Mouse (Mus musculus) CH12.LX (cell line): ENCODE results near the gene Cdkn1b. TPM values are rescaled to one million over a fixed set of nuclear protein-coding genes. Genes with fewer than 3 reads are reported as not detected.

Experiments used
- DNase-seq: peaks from one replicate; pipeline ENCODE4 v3.0.0-alpha.2; 2013; ENCODE audit errors: extremely low read depth
- H3K27ac ChIP-seq: 2 replicates; pipeline ENCODE4 v1.5.1; 2012; ENCODE audit warnings: low read depth, mild to moderate bottlenecking, control low read depth, moderate library complexity; ENCODE audit not compliant: insufficient read depth
- H3K27me3 ChIP-seq: replicated peaks from 2 replicates; pipeline ENCODE3; 2012; ENCODE audit warnings: inconsistent platforms
- H3K36me3 ChIP-seq, 2 experiments: replicated peaks in 1 of 2; 2 replicates each; pipeline versions ENCODE3 to v1.6.1; 2012; ENCODE audit warnings: inconsistent platforms in 1 of 2, low read length in 1 of 2, mild to moderate bottlenecking in 1 of 2, mixed read lengths in 1 of 2, moderate library complexity in 1 of 2; ENCODE audit not compliant: control insufficient read depth in 1 of 2, insufficient read depth in 1 of 2
- H3K4me1 ChIP-seq, 2 experiments: 2 replicates each; pipeline ENCODE4 v1.6.1; 2012; ENCODE audit warnings: inconsistent platforms in 1 of 2, moderate library complexity in 1 of 2; ENCODE audit not compliant: insufficient read depth in 2 of 2, control insufficient read depth in 1 of 2
- H3K4me2 ChIP-seq: 2 replicates; pipeline ENCODE4 v1.6.1; 2012; ENCODE audit warnings: low read depth, mild to moderate bottlenecking, control low read depth; ENCODE audit not compliant: poor library complexity, insufficient read depth, severe bottlenecking
- H3K4me3 ChIP-seq, 3 experiments: fragments of 150-350 bp in 1 of 3; sonication (generic) in 1 of 3; replicated peaks in 1 of 3; 2 replicates each; pipeline versions ENCODE3 to v1.5.1; 2011 to 2012; ENCODE audit warnings: low read depth in 2 of 3, low read length in 2 of 3, mild to moderate bottlenecking in 2 of 3, moderate library complexity in 2 of 3, control low read depth in 1 of 3, improper control_type of control experiment in 1 of 3, inconsistent platforms in 1 of 3, mixed read lengths in 1 of 3; ENCODE audit not compliant: poor library complexity in 1 of 3
- H3K79me2 ChIP-seq: replicated peaks from 2 replicates; pipeline ENCODE4 v1.6.1; 2012; ENCODE audit warnings: mild to moderate bottlenecking, moderate library complexity; ENCODE audit not compliant: control insufficient read depth, poor library complexity, insufficient read depth, severe bottlenecking; ENCODE audit errors: extremely low read depth
- H3K9ac ChIP-seq: 2 replicates; pipeline ENCODE4 v1.6.1; 2012; ENCODE audit warnings: low read depth, mild to moderate bottlenecking, control low read depth, moderate library complexity; ENCODE audit not compliant: insufficient read depth
- H3K9me3 ChIP-seq: replicated peaks from 2 replicates; pipeline ENCODE3; 2012; ENCODE audit warnings: low read length, inconsistent platforms, mixed read lengths
- BHLHE40 ChIP-seq: IDR thresholded peaks from 2 replicates; pipeline ENCODE4 v1.6.1; 2011; ENCODE audit warnings: mild to moderate bottlenecking, low read depth, low read length, improper control_type of control experiment
- CHD1 ChIP-seq: IDR thresholded peaks from 2 replicates; pipeline ENCODE4 v1.6.1; 2012; ENCODE audit warnings: low read depth, low read length, improper control_type of control experiment, inconsistent platforms
- EP300 ChIP-seq: IDR thresholded peaks from 2 replicates; pipeline ENCODE4 v1.6.1; 2011; ENCODE audit warnings: low read length, improper control_type of control experiment
- HCFC1 ChIP-seq: IDR thresholded peaks from 2 replicates; pipeline ENCODE4 v1.6.1; 2012; ENCODE audit warnings: low read depth, mild to moderate bottlenecking, inconsistent platforms, low read length, improper control_type of control experiment
- MAX ChIP-seq: IDR thresholded peaks from 2 replicates; pipeline ENCODE4 v1.6.1; 2011; ENCODE audit warnings: low read length, improper control_type of control experiment
- POLR2A ChIP-seq: IDR thresholded peaks from 2 replicates; pipeline ENCODE4 v1.6.1; 2011; ENCODE audit warnings: low read depth, mild to moderate bottlenecking, improper control_type of control experiment, low read length
- TCF12 ChIP-seq: IDR thresholded peaks from 2 replicates; pipeline ENCODE4 v1.6.1; 2014; ENCODE audit warnings: low read depth, mild to moderate bottlenecking, inconsistent platforms, low read length, improper control_type of control experiment
- UBTF ChIP-seq: IDR thresholded peaks from 2 replicates; pipeline ENCODE4 v1.6.1; 2012; ENCODE audit warnings: low read depth, mild to moderate bottlenecking, inconsistent platforms, low read length, improper control_type of control experiment, moderate library complexity
- USF1 ChIP-seq: IDR thresholded peaks from 2 replicates; pipeline ENCODE4 v1.6.1; 2014; ENCODE audit warnings: low read depth, mild to moderate bottlenecking, inconsistent platforms, low read length, improper control_type of control experiment
- ZKSCAN1 ChIP-seq: IDR thresholded peaks from 2 replicates; pipeline ENCODE4 v1.6.1; 2012; ENCODE audit warnings: low read depth, inconsistent platforms, low read length, improper control_type of control experiment, borderline replicate concordance
- dilution Hi-C: fragments of 300-500 bp; cut with MboI; formaldehyde crosslinking; loops from 2 replicates; pipeline ENCODE4 v1.14.3; 2020; ENCODE audit warnings: low sequenced_read_pairs; ENCODE audit not compliant: extremely low pct_unique_long_range_greater_than_20kb, extremely low pct_ligation_motif_present
- in situ Hi-C: fragments of 300-500 bp; cut with MboI; formaldehyde crosslinking; loops from 3 replicates; pipeline ENCODE4 v1.14.3; 2019; ENCODE audit warnings: low sequenced_read_pairs, low pct_ligation_motif_present, low pct_unique_long_range_greater_than_20kb, mixed read lengths
- polyA plus RNA-seq: library from polyadenylated mRNA; unstranded; fragments of >175 nt; gene quantifications from 2 replicates; pipeline ENCODE4 v1.2.1, GENCODE M21; 2012; ENCODE audit warnings: low read depth; ENCODE audit not compliant: insufficient read length
- total RNA-seq, 2 experiments: library from RNA; depleted of rRNA; stranded (reverse); fragments of 300-350 nt in 1 of 2; fragments of >200 nt in 1 of 2; gene quantifications; 2 replicates each; pipeline ENCODE4 v1.2.3; 2012 to 2014

The Cdkn1b gene
- total and polyA plus RNA-seq, 3 experiments = 19.2 to 23.5 (median 20.9) TPM

GRCm38 (mm10) chr6:134939781-134940180, 19.6 kb downstream of the Cdkn1b start:
- Histone ChIP-seq H3K9ac (no peak overlapping the region), H3K9me3 (no peaks in the 10 kb centered on the region), H3K36me3 (peaks cover 41 to 76% of the 10 kb centered on the region in 2 experiments)
- no peak for DNase-seq
- TF ChIP-seq UBTF = no peak
- no peak for TF ChIP-seq POLR2A
- TF ChIP-seq, all 38 proteins: peak for 0
- no peak overlapping the region for H3K4me2 ChIP-seq
- H3K4me1 ChIP-seq = peaks cover 0 to 14% of the 10 kb centered on the region in 2 experiments; a peak in 1 of 4 replicates
- no peaks in the 10 kb centered on the region for H3K27me3 ChIP-seq
- H3K4me3 ChIP-seq = no peak overlapping the region
- dilution Hi-C loops (no loop called here), in situ Hi-C loops (no loop called here)
- peaks cover 68% of the 10 kb centered on the region for H3K79me2 ChIP-seq
- H3K27ac ChIP-seq = no peak overlapping the region

DNA sequence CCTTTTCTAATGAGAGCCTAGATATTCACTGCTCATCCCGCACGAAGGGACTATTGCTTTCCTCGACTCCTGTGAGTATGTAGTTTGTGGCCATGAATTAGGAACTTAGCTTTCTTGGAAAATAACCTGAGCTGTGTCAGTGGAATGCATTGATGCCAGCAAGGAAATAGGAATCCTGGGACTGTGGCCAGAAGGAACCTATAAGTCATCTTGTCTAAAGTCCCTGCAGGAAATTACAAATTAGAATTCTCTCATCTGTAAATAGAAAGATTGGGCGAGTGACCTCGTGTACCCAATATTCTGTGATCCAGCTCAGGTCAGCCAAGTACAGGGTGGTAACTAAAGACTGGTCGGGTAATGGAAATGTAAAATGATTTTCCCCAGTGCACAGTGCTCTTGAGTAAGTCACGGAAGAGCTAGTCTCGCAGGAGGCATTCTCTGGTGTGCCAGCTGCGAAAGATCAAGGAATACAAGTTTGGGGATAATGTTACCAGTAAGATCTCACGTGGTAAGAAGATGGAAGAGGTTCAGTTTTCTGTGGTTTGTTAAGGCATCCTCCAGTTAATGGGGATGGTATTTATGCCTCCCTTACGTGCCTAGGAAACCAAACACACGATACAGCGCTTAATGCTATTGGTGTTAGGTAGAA, 23.7 kb downstream of the Cdkn1b start:
- in situ Hi-C loops = no loop called here
- Histone ChIP-seq H3K4me3 (no peak overlapping the region), H3K27ac (no peak overlapping the region), H3K27me3 (no peaks in the 10 kb centered on the region), H3K9ac (no peak overlapping the region), H3K4me1 (peaks cover 6 to 31% of the 10 kb centered on the region in 2 experiments; a peak in 3 of 4 replicates), H3K4me2 (no peak overlapping the region), H3K79me2 (peaks cover 74% of the 10 kb centered on the region), H3K9me3 (no peaks in the 10 kb centered on the region), H3K36me3 (peaks cover 42 to 82% of the 10 kb centered on the region in 2 experiments)
- dilution Hi-C loops = no loop called here
- no peak for TF ChIP-seq EP300
- TF ChIP-seq MAX = no peak
- TF ChIP-seq TCF12 = no peak
- TF ChIP-seq CHD1 = no peak
- TF ChIP-seq BHLHE40 = no peak
- DNase-seq = no peak

DNA sequence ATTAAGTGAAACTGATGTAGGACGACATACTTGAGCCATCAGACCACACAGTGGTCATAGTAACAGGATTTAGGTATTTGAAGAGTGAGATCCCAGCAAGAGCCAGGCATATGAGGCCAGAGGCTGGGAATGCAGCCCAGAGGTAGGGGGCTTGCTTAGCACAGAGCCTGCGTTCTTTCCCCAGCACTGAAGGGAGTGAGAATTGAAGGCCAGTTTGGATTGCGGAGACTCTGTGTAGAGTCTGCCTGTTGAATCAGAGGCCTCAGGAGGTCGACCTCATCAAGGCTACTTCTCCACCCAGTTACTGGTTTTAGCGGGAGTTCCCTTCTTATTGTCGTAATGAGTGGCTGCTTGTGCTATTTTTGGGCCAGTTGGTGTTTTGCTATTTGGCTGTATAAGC, 25.9 kb downstream of the Cdkn1b start:
- DNase-seq = no peak
- Histone ChIP-seq H3K4me3 (no peak overlapping the region), H3K36me3 (peaks cover 49 to 80% of the 10 kb centered on the region in 2 experiments), H3K79me2 (peaks cover 70% of the 10 kb centered on the region), H3K27ac (no peak overlapping the region), H3K9me3 (no peaks in the 10 kb centered on the region), H3K4me1 (peaks cover 6 to 31% of the 10 kb centered on the region in 2 experiments; a peak in 3 of 4 replicates), H3K4me2 (0 out of 2 replicates have a peak overlapping the region, but pooled peaks have one; percentile 7), H3K27me3 (no peaks in the 10 kb centered on the region), H3K9ac (no peak overlapping the region)
- TF ChIP-seq USF1 (no peak), ZKSCAN1 (no peak), HCFC1 (no peak)
- in situ Hi-C loops = no loop called here
- dilution Hi-C loops = no loop called here
